Mouse (Mus musculus) ES-E14 (cell line): ENCODE measurements around the gene Zfp526.

ENCODE experiments used
- HCFC1 ChIP-seq: IDR thresholded peaks from 2 replicates; pipeline ENCODE4 v1.6.1; 2012; ENCODE audit warnings: low read length, inconsistent platforms, borderline replicate concordance; ENCODE audit not compliant: insufficient read depth
- MAFK ChIP-seq: IDR thresholded peaks from 2 replicates; pipeline ENCODE4 v1.6.1; 2014; ENCODE audit warnings: mild to moderate bottlenecking, low read depth, low read length, inconsistent platforms; ENCODE audit not compliant: insufficient read depth
- ZC3H11A ChIP-seq: IDR thresholded peaks from 2 replicates; pipeline ENCODE4 v1.6.1; 2012; ENCODE audit warnings: low read depth, mild to moderate bottlenecking, inconsistent platforms, low read length, borderline replicate concordance
- ZNF384 ChIP-seq: IDR thresholded peaks from 2 replicates; pipeline ENCODE4 v1.6.1; 2012; ENCODE audit warnings: low read depth, low read length, inconsistent platforms

- TF ChIP-seq ZC3H11A (no peak), MAFK (no peak), ZNF384 (no peak), HCFC1 (peak; percentile 51; the same call in 1 of the 2 replicates)
These were observed at the start of gene Zfp526 for GRCm38 (mm10) chr7:25221102-25221883.
